Mouse (Mus musculus) lung, postnatal 4 days (tissue): ENCODE results near the gene Mfsd6.

Experiments used
- DNase-seq, 2 experiments: peaks; one replicate each; pipeline ENCODE4 v3.0.0; 2021

Mfsd6 gene

GRCm38 (mm10) chr1:52727056-52727900 lies at the start of gene Mfsd6:
TSS of gene Mfsd6 (minus strand) at chr1:52727462.
- DNase-seq, result peak; percentile 61 to 72

- DNase-seq, result peak in 1 of 2 experiments; percentile 30
These were observed 38.2 kb upstream of the Mfsd6 start for GRCm38 (mm10) chr1:52765176-52766111.

- DNase-seq, result no peak
These were observed 36.9 kb upstream of the Mfsd6 start for GRCm38 (mm10) chr1:52763894-52764809.

GRCm38 (mm10) chr1:52758174-52758573 lies 30.9 kb upstream of the Mfsd6 start:
- DNase-seq, result no peak

GRCm38 (mm10) chr1:52754331-52754730 lies 27.1 kb upstream of the Mfsd6 start:
- DNase-seq, result no peak

GRCm38 (mm10) chr1:52753828-52754227 lies 26.6 kb upstream of the Mfsd6 start:
- no peak for DNase-seq

- DNase-seq, result no peak
These were observed 25.4 kb upstream of the Mfsd6 start for GRCm38 (mm10) chr1:52752706-52753105.

GRCm38 (mm10) chr1:52751634-52752033 lies 24.4 kb upstream of the Mfsd6 start:
- DNase-seq, result no peak

- DNase-seq, result no peak
These were observed 22.7 kb upstream of the Mfsd6 start for GRCm38 (mm10) chr1:52749978-52750377.

GRCm38 (mm10) chr1:52748260-52748659 lies 21.0 kb upstream of the Mfsd6 start:
- peak in 1 of 2 experiments; percentile 73 for DNase-seq

- no peak for DNase-seq
These were observed 15.3 kb upstream of the Mfsd6 start for GRCm38 (mm10) chr1:52742567-52742966.

GRCm38 (mm10) chr1:52734208-52734607 lies 6.9 kb upstream of the Mfsd6 start:
- DNase-seq, result no peak

- DNase-seq, result no peak
These were observed 3.0 kb upstream of the Mfsd6 start for GRCm38 (mm10) chr1:52730258-52730657.

- DNase-seq, result no peak
These were observed 1.7 kb upstream of the Mfsd6 start for GRCm38 (mm10) chr1:52728857-52729489.

GRCm38 (mm10) chr1:52726371-52727055 lies 749 bp downstream of the Mfsd6 start:
- peak; percentile 66 to 74 for DNase-seq

GRCm38 (mm10) chr1:52722586-52722985 lies 4.7 kb downstream of the Mfsd6 start:
- DNase-seq, result peak; percentile 17 to 24

GRCm38 (mm10) chr1:52719096-52719495 lies 8.2 kb downstream of the Mfsd6 start:
- no peak for DNase-seq

- no peak for DNase-seq
These were observed 9.1 kb downstream of the Mfsd6 start for GRCm38 (mm10) chr1:52718068-52718748.

GRCm38 (mm10) chr1:52714451-52714850 lies 12.8 kb downstream of the Mfsd6 start:
- DNase-seq, result no peak

GRCm38 (mm10) chr1:52714021-52714420 lies 13.2 kb downstream of the Mfsd6 start:
- no peak for DNase-seq

GRCm38 (mm10) chr1:52708745-52709144 lies 18.5 kb downstream of the Mfsd6 start:
- DNase-seq, result no peak
